ENCODE assay signal across 28 mouse cellular contexts in the genomic region with DNA sequence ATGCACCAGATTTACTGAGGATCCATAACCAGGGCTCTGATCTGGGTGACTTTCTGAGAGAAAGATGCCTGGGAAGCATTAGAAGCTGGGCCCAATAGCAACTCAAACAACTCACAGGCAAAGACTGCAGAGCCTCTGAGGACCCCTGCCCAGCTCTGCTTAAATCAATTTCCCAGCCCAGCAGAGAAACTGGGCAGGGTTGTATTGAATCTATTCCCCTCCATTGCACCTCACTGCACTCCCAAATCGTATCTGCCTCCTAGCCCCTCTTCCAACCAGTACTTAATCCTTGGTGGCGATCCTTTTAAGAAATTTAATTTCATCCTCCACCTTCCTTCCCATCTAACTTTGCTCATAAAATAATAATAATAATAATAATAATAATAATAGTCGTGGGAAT.
DNase-seq lines count a peak whose midpoint lies in the region; ATAC-seq and TF ChIP-seq lines count a peak whose summit lies in the region.
"Had no signal": no experiment of that assay in that cellular context is flagged by ENCODE, and none has a peak within 500 bp of the region (broad histone marks: within the 10 kb centered on the region; RNA-seq: fewer than 3 reads in every experiment).

No protein-coding gene starts in this region.

- H3K4me3 ChIP-seq in forebrain, embryonic 11.5 days (ENCODE audit: low read depth, low read length), result no peak overlapping the region
- no peak overlapping the region for H3K4me3 ChIP-seq in forebrain, embryonic 14.5 days (ENCODE audit: low read depth, low read length)
- H3K4me3 ChIP-seq in hindbrain, embryonic 14.5 days (replicated peaks; ENCODE audit: low read length), result no peak overlapping the region
- no peak overlapping the region for H3K4me3 ChIP-seq in hindbrain, embryonic 11.5 days (ENCODE audit: low read depth, low read length)
- no peak overlapping the region for H3K4me3 ChIP-seq in layer of hippocampus, adult 2 months
- H3K4me3 ChIP-seq: forebrain, embryonic 10.5 days; heart, adult 2 months; heart, embryonic 10.5 days; heart, embryonic 13.5 days; hindbrain, embryonic 13.5 days had no signal

- no peak overlapping the region for H3K4me2 ChIP-seq in forebrain, embryonic 11.5 days (ENCODE audit: low read depth, low read length, severe bottlenecking)
- H3K4me2 ChIP-seq in forebrain, embryonic 14.5 days (ENCODE audit: low read length), result no peak overlapping the region
- H3K4me2 ChIP-seq in hindbrain, embryonic 14.5 days (replicated peaks), result no peak overlapping the region
- H3K4me2 ChIP-seq in hindbrain, embryonic 11.5 days (replicated peaks; ENCODE audit: low read depth, low read length), result no peak overlapping the region
- H3K4me2 ChIP-seq: heart, embryonic 13.5 days; hindbrain, embryonic 13.5 days had no signal

- TF ChIP-seq CTCF in layer of hippocampus, adult 2 months (conservative IDR thresholded peaks at IDR 0.05), result no peak

- H3K4me1 ChIP-seq in forebrain, embryonic 11.5 days (replicated peaks; ENCODE audit: control insufficient read depth, insufficient read depth, low read length), result 0 out of 2 replicates have a peak, but pooled peaks cover 2% of the 10 kb centered on the region
- no peaks in the 10 kb centered on the region for H3K4me1 ChIP-seq in forebrain, embryonic 14.5 days (ENCODE audit: control insufficient read depth, insufficient read depth, low read length)
- H3K4me1 ChIP-seq in hindbrain, embryonic 14.5 days (replicated peaks; ENCODE audit: control insufficient read depth, insufficient read depth, low read length), result 0 out of 2 replicates have a peak, but pooled peaks cover 3% of the 10 kb centered on the region
- H3K4me1 ChIP-seq in hindbrain, embryonic 11.5 days (replicated peaks; ENCODE audit: control insufficient read depth, insufficient read depth, low read length), result no peaks in the 10 kb centered on the region
- H3K4me1 ChIP-seq: heart, embryonic 10.5 days; heart, embryonic 13.5 days; hindbrain, embryonic 13.5 days had no signal

- H3K9ac ChIP-seq in forebrain, embryonic 11.5 days (ENCODE audit: low read length), result no peak overlapping the region
- H3K9ac ChIP-seq in forebrain, embryonic 14.5 days (ENCODE audit: low read length), result no peak overlapping the region
- H3K9ac ChIP-seq in hindbrain, embryonic 14.5 days, result no peak overlapping the region
- H3K9ac ChIP-seq in hindbrain, embryonic 11.5 days (ENCODE audit: low read depth, low read length), result no peak overlapping the region
- H3K9ac ChIP-seq: heart, embryonic 13.5 days; hindbrain, embryonic 13.5 days had no signal

- H3K36me3 ChIP-seq in forebrain, embryonic 11.5 days (ENCODE audit: control insufficient read depth, insufficient read depth, low read length), result no peaks in the 10 kb centered on the region
- no peaks in the 10 kb centered on the region for H3K36me3 ChIP-seq in forebrain, embryonic 14.5 days (ENCODE audit: control insufficient read depth, insufficient read depth, low read length)
- no peaks in the 10 kb centered on the region for H3K36me3 ChIP-seq in hindbrain, embryonic 14.5 days (replicated peaks; ENCODE audit: control insufficient read depth, insufficient read depth)
- H3K36me3 ChIP-seq in hindbrain, embryonic 11.5 days (ENCODE audit: control insufficient read depth, insufficient read depth, low read length), result no peaks in the 10 kb centered on the region
- H3K36me3 ChIP-seq: forebrain, embryonic 10.5 days; G1E; heart, embryonic 10.5 days; heart, embryonic 13.5 days; hindbrain, embryonic 13.5 days had no signal

- WGBS in forebrain, embryonic 11.5 days, result 26% methylated on average over 3 of the region's 3 CpGs
- WGBS in forebrain, embryonic 14.5 days, result 29% methylated on average over 3 of the region's 3 CpGs
- WGBS in hindbrain, embryonic 14.5 days, result 52% methylated on average over 3 of the region's 3 CpGs
- 68% methylated on average over 3 of the region's 3 CpGs for WGBS in hindbrain, embryonic 11.5 days

- H3K9me3 ChIP-seq in forebrain, embryonic 11.5 days (ENCODE audit: control insufficient read depth, low read length), result no peaks in the 10 kb centered on the region
- H3K9me3 ChIP-seq in forebrain, embryonic 14.5 days (replicated peaks; ENCODE audit: control insufficient read depth, low read length), result no peaks in the 10 kb centered on the region
- H3K9me3 ChIP-seq in hindbrain, embryonic 14.5 days (ENCODE audit: control insufficient read depth, low read length), result no peaks in the 10 kb centered on the region
- no peaks in the 10 kb centered on the region for H3K9me3 ChIP-seq in hindbrain, embryonic 11.5 days (ENCODE audit: control insufficient read depth, low read length)
- H3K9me3 ChIP-seq: forebrain, embryonic 10.5 days; G1E; heart, embryonic 10.5 days; heart, embryonic 13.5 days; hindbrain, embryonic 13.5 days had no signal

- no peaks in the 10 kb centered on the region for H3K27me3 ChIP-seq in forebrain, embryonic 11.5 days (ENCODE audit: control insufficient read depth, insufficient read depth, low read length)
- no peaks in the 10 kb centered on the region for H3K27me3 ChIP-seq in forebrain, embryonic 14.5 days (replicated peaks; ENCODE audit: control insufficient read depth, insufficient read depth, low read length)
- H3K27me3 ChIP-seq in hindbrain, embryonic 14.5 days (ENCODE audit: control insufficient read depth, insufficient read depth, low read length), result no peaks in the 10 kb centered on the region
- no peaks in the 10 kb centered on the region for H3K27me3 ChIP-seq in hindbrain, embryonic 11.5 days (ENCODE audit: control insufficient read depth, insufficient read depth, low read length)
- H3K27me3 ChIP-seq: heart, embryonic 13.5 days; hindbrain, embryonic 13.5 days; Patski had no signal

- no peak overlapping the region for H3K27ac ChIP-seq in forebrain, embryonic 11.5 days (ENCODE audit: low read depth, low read length)
- no peak overlapping the region for H3K27ac ChIP-seq in forebrain, embryonic 14.5 days (ENCODE audit: low read depth, low read length)
- 0 out of 2 replicates have a peak overlapping the region, but pooled peaks have one; percentile 32 for H3K27ac ChIP-seq in hindbrain, embryonic 14.5 days
- no peak overlapping the region for H3K27ac ChIP-seq in hindbrain, embryonic 11.5 days (ENCODE audit: low read depth, low read length)
- 0 out of 2 replicates have a peak overlapping the region, but pooled peaks have one; percentile 28 for H3K27ac ChIP-seq in layer of hippocampus, adult 2 months
- H3K27ac ChIP-seq: heart, adult 2 months; heart, embryonic 10.5 days; heart, embryonic 13.5 days; hindbrain, embryonic 13.5 days had no signal

- DNase-seq in forebrain, embryonic 11.5 days (ENCODE audit: low spot score), result no peak
- DNase-seq in forebrain, embryonic 14.5 days (ENCODE audit: low spot score), result no peak
- no peak for DNase-seq in hindbrain, embryonic 14.5 days (ENCODE audit: low spot score)
- DNase-seq in hindbrain, embryonic 11.5 days (ENCODE audit: low spot score), result no peak
- no peak for DNase-seq in layer of hippocampus, adult 2 months (ENCODE audit: low spot score in 2 of 2)
- no peak for DNase-seq in layer of hippocampus, adult 11-12 months (ENCODE audit: low spot score)
- peak; percentile 65 for DNase-seq in retina, embryonic 14.5 days (ENCODE audit: low spot score)
- DNase-seq: adrenal gland, postnatal 10 days; adrenal gland, postnatal 36 days; B cell, adult 2 months; cerebellum, adult 11-12 months; cerebellum, adult 8-10 months; cerebellum, postnatal 14 days; gastrocnemius, postnatal 10 days; gastrocnemius, postnatal 36 days; heart, adult 2 months; heart, postnatal 14 days; heart, postnatal 4 days; kidney, adult 18-20 months had no signal

- ATAC-seq in forebrain, embryonic 11.5 days (replicated peaks; ENCODE audit: low FRiP score), result peak; percentile 76
- ATAC-seq in forebrain, embryonic 14.5 days, result no peak
- no peak for ATAC-seq in hindbrain, embryonic 14.5 days (ENCODE audit: low FRiP score)
- ATAC-seq in hindbrain, embryonic 11.5 days (ENCODE audit: low FRiP score), result no peak
- no peak for ATAC-seq in megakaryocyte progenitor cell, adult 5-6 weeks (replicated peaks; ENCODE audit: poor library complexity)
- ATAC-seq: inflammation-experienced regulatory T-cells, adult 6 months; intestine, embryonic 16.5 days; Patski had no signal

Comparison
In these comparisons a context has a peak if more than half of its experiments do, and no peak if none do; other contexts are left out.
1. H3K27ac ChIP-seq: peak in hindbrain, embryonic 14.5 days (single experiment) and layer of hippocampus, adult 2 months (single experiment); none in forebrain, embryonic 11.5 days (single experiment), forebrain, embryonic 14.5 days (single experiment) and hindbrain, embryonic 11.5 days (single experiment).